Mouse (Mus musculus) small intestine, adult 2 months (tissue): Measurements from ENCODE around the gene Ccm2.

Experiments used
- CTCF ChIP-seq: fragments of 200-500 bp; IDR thresholded peaks from 2 replicates; pipeline ENCODE4 v1.5.1; 2012; ENCODE audit warnings: low read depth, mild to moderate bottlenecking, control low read depth, inconsistent platforms, low read length, moderate library complexity, mixed read lengths; ENCODE audit not compliant: insufficient replicate concordance, insufficient read length; ENCODE audit errors: extremely low read depth
- POLR2A ChIP-seq: fragments of 200-500 bp; IDR thresholded peaks from 2 replicates; pipeline ENCODE4 v1.6.1; 2012; ENCODE audit warnings: low read depth, mild to moderate bottlenecking, control low read depth, inconsistent platforms, low read length, moderate library complexity

GRCm38 (mm10) chr11:6550201-6550600 lies 3.5 kb downstream of the Ccm2 start:
- no peak for TF ChIP-seq CTCF
- TF ChIP-seq POLR2A, result no peak
